Mouse (Mus musculus): ENCODE data around the gene Lmo3. TPM values are rescaled to one million over a fixed set of nuclear protein-coding genes. Genes with fewer than 3 reads are reported as not detected.

Lmo3 gene
- polyA plus RNA-seq, 1 experiment = 0.56 TPM

DNA sequence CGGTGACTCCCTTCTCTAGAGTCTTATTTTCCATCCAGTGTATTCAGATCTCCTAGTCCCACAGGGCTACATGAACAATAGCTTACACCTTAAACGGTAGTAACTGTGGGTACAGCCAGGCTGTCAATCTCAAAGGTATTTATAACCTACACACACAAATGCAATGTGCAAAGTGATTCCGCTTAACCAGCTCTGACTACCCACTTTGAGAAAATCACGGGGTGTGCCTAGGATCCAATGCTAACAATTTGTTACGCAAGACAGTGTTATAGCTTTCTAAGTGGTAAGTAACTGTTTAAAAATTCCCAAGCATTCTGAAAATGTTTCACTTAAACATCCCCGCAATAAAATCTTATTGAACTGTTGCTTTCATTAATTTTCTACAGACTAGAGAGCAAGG lies 179.7 kb downstream of the Lmo3 start:
- no peak for TF ChIP-seq POLR2A (IDR thresholded peaks at IDR 0.05; ENCODE audit: low read depth, low read length)
- TF ChIP-seq CTCF (IDR thresholded peaks at IDR 0.05; ENCODE audit: borderline replicate concordance, insufficient read depth, low read length) = no peak
- no peak overlapping the region for H3K27ac ChIP-seq (ENCODE audit: insufficient read depth, low read length)

GRCm38 (mm10) chr6:138398836-138399235 lies 182.9 kb downstream of the Lmo3 start:
- Histone ChIP-seq H3K4me3 (ENCODE audit: insufficient read depth, low read length) (no peak overlapping the region), H3K27ac (ENCODE audit: insufficient read depth, low read length) (no peak overlapping the region), H3K4me1 (ENCODE audit: control insufficient read depth, insufficient read depth, low read length) (no peaks in the 10 kb centered on the region)
- TF ChIP-seq POLR2A (IDR thresholded peaks at IDR 0.05; ENCODE audit: low read depth, low read length) (no peak), CTCF (IDR thresholded peaks at IDR 0.05; ENCODE audit: borderline replicate concordance, insufficient read depth, low read length) (no peak)

More for the DNA sequence above, 179.7 kb downstream of the Lmo3 start:
- Histone ChIP-seq H3K4me3 (ENCODE audit: insufficient read depth, low read length) (no peak overlapping the region), H3K4me1 (ENCODE audit: control insufficient read depth, insufficient read depth, low read length) (no peaks in the 10 kb centered on the region)

- no peak for TF ChIP-seq POLR2A (IDR thresholded peaks at IDR 0.05; ENCODE audit: low read depth, low read length)
- no peak for TF ChIP-seq CTCF (IDR thresholded peaks at IDR 0.05; ENCODE audit: borderline replicate concordance, insufficient read depth, low read length)
- H3K4me3 ChIP-seq (ENCODE audit: insufficient read depth, low read length) = no peak overlapping the region
- no peak overlapping the region for H3K27ac ChIP-seq (ENCODE audit: insufficient read depth, low read length)
- H3K4me1 ChIP-seq (ENCODE audit: control insufficient read depth, insufficient read depth, low read length) = no peaks in the 10 kb centered on the region
Measured at GRCm38 (mm10) chr6:138391085-138391484, 190.7 kb downstream of the Lmo3 start.

GRCm38 (mm10) chr6:138388168-138388936 lies 193.4 kb downstream of the Lmo3 start:
- Histone ChIP-seq H3K4me3 (ENCODE audit: insufficient read depth, low read length) (no peak overlapping the region), H3K4me1 (ENCODE audit: control insufficient read depth, insufficient read depth, low read length) (no peaks in the 10 kb centered on the region), H3K27ac (ENCODE audit: insufficient read depth, low read length) (no peak overlapping the region)
- TF ChIP-seq CTCF (IDR thresholded peaks at IDR 0.05; ENCODE audit: borderline replicate concordance, insufficient read depth, low read length) (no peak), POLR2A (IDR thresholded peaks at IDR 0.05; ENCODE audit: low read depth, low read length) (no peak)

- Histone ChIP-seq H3K27ac (ENCODE audit: insufficient read depth, low read length) (no peak overlapping the region), H3K4me3 (ENCODE audit: insufficient read depth, low read length) (no peak overlapping the region), H3K4me1 (ENCODE audit: control insufficient read depth, insufficient read depth, low read length) (no peaks in the 10 kb centered on the region)
- TF ChIP-seq POLR2A (IDR thresholded peaks at IDR 0.05; ENCODE audit: low read depth, low read length) (no peak), CTCF (IDR thresholded peaks at IDR 0.05; ENCODE audit: borderline replicate concordance, insufficient read depth, low read length) (no peak)
Measured at GRCm38 (mm10) chr6:138383208-138383607, 198.6 kb downstream of the Lmo3 start.

GRCm38 (mm10) chr6:138371176-138371575 lies 210.6 kb downstream of the Lmo3 start:
- Histone ChIP-seq H3K4me1 (ENCODE audit: control insufficient read depth, insufficient read depth, low read length) (no peaks in the 10 kb centered on the region), H3K27ac (ENCODE audit: insufficient read depth, low read length) (no peak overlapping the region), H3K4me3 (ENCODE audit: insufficient read depth, low read length) (no peak overlapping the region)
- TF ChIP-seq CTCF (IDR thresholded peaks at IDR 0.05; ENCODE audit: borderline replicate concordance, insufficient read depth, low read length) (no peak), POLR2A (IDR thresholded peaks at IDR 0.05; ENCODE audit: low read depth, low read length) (no peak)

DNA sequence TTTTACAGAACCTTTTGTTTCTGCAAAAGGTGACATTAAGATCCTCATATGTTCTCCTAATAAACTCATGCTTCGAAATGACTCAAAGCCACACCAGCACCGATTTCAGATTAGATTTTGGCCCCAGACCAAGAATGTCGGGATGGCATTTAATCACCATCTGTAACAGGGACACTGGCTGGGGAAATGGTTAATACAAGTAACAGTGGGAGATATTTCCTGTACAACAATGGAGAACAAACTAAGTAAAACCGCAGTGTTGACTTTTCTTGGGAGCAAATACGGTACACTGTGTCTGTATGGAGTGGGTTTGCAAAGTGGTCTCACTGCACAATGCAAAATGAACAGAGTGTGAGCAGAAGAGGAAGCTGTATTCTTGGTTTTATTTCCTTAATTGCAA lies 217.7 kb downstream of the Lmo3 start:
- Histone ChIP-seq H3K27ac (ENCODE audit: insufficient read depth, low read length) (no peak overlapping the region), H3K4me1 (ENCODE audit: control insufficient read depth, insufficient read depth, low read length) (no peaks in the 10 kb centered on the region; the same call in 1 of the 2 replicates), H3K4me3 (ENCODE audit: insufficient read depth, low read length) (no peak overlapping the region)
- TF ChIP-seq POLR2A (IDR thresholded peaks at IDR 0.05; ENCODE audit: low read depth, low read length) (no peak), CTCF (IDR thresholded peaks at IDR 0.05; ENCODE audit: borderline replicate concordance, insufficient read depth, low read length) (no peak)

DNA sequence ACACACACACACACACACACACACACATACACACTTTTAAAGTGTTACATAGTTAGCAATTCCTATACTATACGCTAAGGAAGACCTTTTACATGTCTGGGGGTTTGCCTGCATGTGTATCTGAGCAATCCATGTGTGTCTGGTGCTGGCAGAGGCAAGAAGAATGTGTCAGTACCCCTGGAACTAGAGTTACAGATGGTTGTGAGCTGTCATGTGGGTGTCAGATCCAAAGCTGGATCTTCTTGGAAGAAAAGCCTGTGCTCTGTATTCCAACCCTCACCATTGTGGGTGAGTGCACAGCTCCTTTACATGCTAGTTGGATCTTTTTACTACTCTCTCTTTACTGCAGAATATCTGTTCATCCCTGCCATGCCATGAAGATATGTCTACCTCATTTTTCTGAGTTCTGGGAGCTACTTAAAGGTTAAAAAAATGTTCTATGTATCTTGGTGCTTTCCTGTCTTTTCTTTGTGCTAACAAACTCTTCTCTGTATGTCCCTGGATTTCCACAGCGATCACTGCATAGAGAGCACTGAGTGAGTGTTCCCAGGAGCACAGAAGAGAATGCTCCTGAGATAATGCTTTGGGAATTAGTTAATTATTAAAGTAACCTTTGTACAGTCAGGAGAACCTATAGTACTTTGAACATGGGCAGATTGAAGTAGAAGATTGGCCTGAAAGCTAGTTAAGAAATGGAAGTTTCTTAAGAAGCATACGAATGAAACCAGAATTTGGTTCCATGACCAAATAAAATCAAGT lies 231.0 kb downstream of the Lmo3 start:
- no peak overlapping the region for H3K4me3 ChIP-seq (ENCODE audit: insufficient read depth, low read length)
- no peak overlapping the region for H3K27ac ChIP-seq (ENCODE audit: insufficient read depth, low read length)
- H3K4me1 ChIP-seq (ENCODE audit: control insufficient read depth, insufficient read depth, low read length) = no peaks in the 10 kb centered on the region
- no peak for TF ChIP-seq CTCF (IDR thresholded peaks at IDR 0.05; ENCODE audit: borderline replicate concordance, insufficient read depth, low read length)
- TF ChIP-seq POLR2A (IDR thresholded peaks at IDR 0.05; ENCODE audit: low read depth, low read length) = no peak

DNA sequence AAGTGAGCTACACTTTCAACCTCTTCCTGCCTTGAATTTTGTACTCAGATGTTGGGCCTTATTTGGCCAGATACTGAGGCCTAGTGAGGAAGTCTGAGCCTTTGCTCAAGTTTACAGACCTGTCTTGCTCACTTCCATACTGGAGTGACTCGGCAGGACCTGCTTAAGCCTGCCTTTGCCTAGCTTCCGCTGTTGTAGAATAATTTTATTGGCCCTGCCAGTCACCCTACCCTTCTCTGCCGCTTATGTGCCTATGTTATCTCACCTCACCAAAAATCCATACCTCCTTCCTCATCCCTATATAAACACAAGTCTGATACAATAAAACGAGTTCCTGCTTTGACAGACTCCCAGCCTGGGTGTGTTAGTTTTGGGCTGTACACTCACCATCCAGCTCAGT lies 235.2 kb downstream of the Lmo3 start:
- H3K27ac ChIP-seq (ENCODE audit: insufficient read depth, low read length) = no peak overlapping the region
- H3K4me1 ChIP-seq (ENCODE audit: control insufficient read depth, insufficient read depth, low read length) = no peaks in the 10 kb centered on the region
- no peak overlapping the region for H3K4me3 ChIP-seq (ENCODE audit: insufficient read depth, low read length)
- no peak for TF ChIP-seq POLR2A (IDR thresholded peaks at IDR 0.05; ENCODE audit: low read depth, low read length)
- no peak for TF ChIP-seq CTCF (IDR thresholded peaks at IDR 0.05; ENCODE audit: borderline replicate concordance, insufficient read depth, low read length)

DNA sequence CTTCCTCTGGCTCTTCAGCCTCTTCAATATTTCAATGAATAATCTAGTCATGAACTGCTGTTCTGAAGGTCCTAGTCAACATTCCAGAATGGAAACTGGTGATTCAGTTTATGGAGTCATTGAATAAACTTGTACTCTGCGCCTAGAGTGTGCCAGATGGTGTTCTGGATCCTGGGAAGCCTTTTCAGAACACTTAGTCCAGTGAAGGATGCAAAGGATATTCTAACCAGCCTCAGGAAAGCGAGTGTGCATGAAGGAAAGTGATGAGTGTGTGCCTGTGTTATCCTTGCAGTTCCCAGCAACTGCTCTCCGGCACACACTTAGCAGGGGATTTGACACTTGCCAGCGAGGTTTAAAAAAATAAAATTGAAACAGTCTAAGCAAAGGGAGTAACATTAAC lies 245.9 kb downstream of the Lmo3 start:
- TF ChIP-seq CTCF (IDR thresholded peaks at IDR 0.05; ENCODE audit: borderline replicate concordance, insufficient read depth, low read length) (no peak), POLR2A (IDR thresholded peaks at IDR 0.05; ENCODE audit: low read depth, low read length) (no peak)
- Histone ChIP-seq H3K4me1 (ENCODE audit: control insufficient read depth, insufficient read depth, low read length) (no peaks in the 10 kb centered on the region), H3K4me3 (ENCODE audit: insufficient read depth, low read length) (no peak overlapping the region), H3K27ac (ENCODE audit: insufficient read depth, low read length) (no peak overlapping the region)
